11 mouse cellular contexts compared by ENCODE assay signal in genomic region chr9:61322333-61322732, GRCm38 (mm10). TPM values are rescaled to one million over a fixed set of nuclear protein-coding genes. Genes with fewer than 3 reads are reported as not detected.
A peak's percentile ranks its signal among the peaks of the same experiment; 100 is the strongest.
DNase-seq lines count a peak whose midpoint lies in the region; ATAC-seq and TF ChIP-seq lines count a peak whose summit lies in the region.
"Had no signal": no experiment of that assay in that cellular context is flagged by ENCODE, and none has a peak within 500 bp of the region (broad histone marks: within the 10 kb centered on the region; RNA-seq: fewer than 3 reads in every experiment).

No protein-coding gene starts in this region.

- H3K4me1 ChIP-seq in heart, embryonic 12.5 days (replicated peaks): peaks cover 52% of the 10 kb centered on the region

- ATAC-seq in heart, embryonic 12.5 days (ENCODE audit: insufficient number of reproducible peaks, low FRiP score): no peak

- H3ac ChIP-seq in myocyte (ENCODE audit: control insufficient read depth, insufficient read length): no peak overlapping the region

- peaks cover 99% of the 10 kb centered on the region for H3K27me3 ChIP-seq in heart, embryonic 12.5 days (replicated peaks)
- H3K27me3 ChIP-seq in myocyte (ENCODE audit: control insufficient read depth, insufficient read depth, insufficient read length): no peaks in the 10 kb centered on the region

- no peaks in the 10 kb centered on the region for H3K79me2 ChIP-seq in myocyte (ENCODE audit: control insufficient read depth, insufficient read depth)

- H3K9ac ChIP-seq in heart, embryonic 12.5 days: no peak overlapping the region

- peaks cover 4% of the 10 kb centered on the region for H3K9me3 ChIP-seq in heart, embryonic 12.5 days (replicated peaks)
- H3K9me3 ChIP-seq: G1E had no signal

- peak; percentile 85 for DNase-seq in heart, adult 11 months
- peak; percentile 94 for DNase-seq in 416B (ENCODE audit: low read depth)
- DNase-seq in T-cell, adult 2 months (ENCODE audit: low spot score): peak; percentile 25
- DNase-seq in right cerebral cortex, postnatal 14 days: no peak
- DNase-seq in cerebellum, adult 9-10 months: no peak
- no peak for DNase-seq in gastrocnemius, adult 18-20 months (ENCODE audit: low spot score)
- DNase-seq: kidney, adult 9 months; right cerebral cortex, adult 18-20 months had no signal

- no peaks in the 10 kb centered on the region for H3K36me3 ChIP-seq in heart, embryonic 12.5 days
- no peaks in the 10 kb centered on the region for H3K36me3 ChIP-seq in myocyte (ENCODE audit: control insufficient read depth, insufficient read depth)
- H3K36me3 ChIP-seq: G1E had no signal

- no peak overlapping the region for H3K4me2 ChIP-seq in heart, embryonic 12.5 days
- H3K4me2 ChIP-seq in myocyte (ENCODE audit: low read depth): peak overlapping the region; percentile 75

- WGBS in heart, embryonic 12.5 days: 44% methylated on average over 11 of the region's 11 CpGs

- no peak overlapping the region for H3K4me3 ChIP-seq in heart, embryonic 12.5 days
- H3K4me3 ChIP-seq in myocyte: no peak overlapping the region

- no peak overlapping the region for H3K27ac ChIP-seq in heart, embryonic 12.5 days (ENCODE audit: poor library complexity, severe bottlenecking)

- TF ChIP-seq POLR2A in myocyte (IDR thresholded peaks at IDR 0.05; ENCODE audit: insufficient read length, low read depth): no peak

TF ChIP-seq in myocyte, 11 proteins besides CTCF, POLR2A, EP300 and RAD21:
- TF ChIP-seq REST (IDR thresholded peaks at IDR 0.05; ENCODE audit: insufficient read depth, insufficient read length) (no peak), TCF3 (IDR thresholded peaks at IDR 0.05; ENCODE audit: insufficient read length, low read depth) (no peak), E2F4 (IDR thresholded peaks at IDR 0.05; ENCODE audit: insufficient read depth) (no peak), POLR2AphosphoS2 (IDR thresholded peaks at IDR 0.05; ENCODE audit: insufficient read length, low read depth) (no peak), USF1 (IDR thresholded peaks at IDR 0.05; ENCODE audit: low read depth) (no peak), TCF12 (IDR thresholded peaks at IDR 0.05; ENCODE audit: insufficient read depth, poor library complexity, severe bottlenecking) (no peak), MYOG (IDR thresholded peaks at IDR 0.05; ENCODE audit: control insufficient read depth in 1 of 3, insufficient read depth in 1 of 3, insufficient read length in 2 of 3, low read depth in 2 of 3) (no peak), MAX (IDR thresholded peaks at IDR 0.05; ENCODE audit: low read depth) (no peak), MYOD1 (IDR thresholded peaks at IDR 0.05; ENCODE audit: control insufficient read depth in 1 of 3, insufficient read length in 2 of 3, low read depth in 2 of 3) (no peak), SRF (IDR thresholded peaks at IDR 0.05; ENCODE audit: control insufficient read depth, insufficient read length, low read depth) (no peak), CEBPB (IDR thresholded peaks at IDR 0.05; ENCODE audit: insufficient read depth, poor library complexity, severe bottlenecking) (no peak)

RNA-seq across cellular contexts. Expression of gene Tle3, which starts 49.8 kb away (rescaled TPM):
- polyA plus RNA-seq in heart, embryonic 12.5 days (2016; fragmentation: Nextera tagmentation; extraction: Ambion mirVana): 12.7 and 12.8 TPM in 2 replicates
- polyA plus RNA-seq in myocyte (2012; fragmentation: generic; extraction: Trizol): 62.1 TPM
- total RNA-seq in gastrocnemius, adult 18-20 months (2021): 1 to 10 TPM; 7.1 TPM

Comparison
In these comparisons a context has a peak if more than half of its experiments do, and no peak if none do; other contexts are left out.
1. DNase-seq: peak in heart, adult 11 months (single experiment), 416B (single experiment) and T-cell, adult 2 months (single experiment); none in right cerebral cortex, postnatal 14 days (single experiment), cerebellum, adult 9-10 months (single experiment) and gastrocnemius, adult 18-20 months (single experiment).